Mouse (Mus musculus) hindbrain, embryonic 14.5 days (tissue): ENCODE data around the gene Tmem181a. TPM values are rescaled to one million over a fixed set of nuclear protein-coding genes. Genes with fewer than 3 reads are reported as not detected.
"Not testable (repeated sequence)": the region's sequence is repeated elsewhere in the genome, so short reads cannot be mapped to it uniquely, and the experiment has no call there.

Experiments
- ATAC-seq: fragments of 200-750 bp; cut with Nextera tagmentation; 2 replicates; pipeline ENCODE4 v1.8.0; 2017; ENCODE audit warnings: moderate number of reproducible peaks, mild to moderate bottlenecking, moderate TSS enrichment, moderate library complexity; ENCODE audit not compliant: low FRiP score
- DNase-seq: peaks from one replicate; pipeline ENCODE4 v3.0.0-alpha.2; 2015; ENCODE audit warnings: low spot score
- H3K27ac ChIP-seq: fragments of 300-500 bp; sonication (generic); 2 replicates; pipeline ENCODE4 v1.5.1; 2014; ENCODE audit warnings: mild to moderate bottlenecking, moderate library complexity
- H3K27me3 ChIP-seq: fragments of 300-500 bp; sonication (generic); 2 replicates; pipeline ENCODE4 v1.6.1; 2014; ENCODE audit warnings: mild to moderate bottlenecking, low read length, mixed read lengths; ENCODE audit not compliant: control insufficient read depth, insufficient read depth
- H3K36me3 ChIP-seq: fragments of 300-500 bp; sonication (generic); replicated peaks from 2 replicates; pipeline ENCODE4 v1.6.1; 2014; ENCODE audit not compliant: control insufficient read depth, insufficient read depth
- H3K4me1 ChIP-seq: fragments of 300-500 bp; sonication (generic); replicated peaks from 2 replicates; pipeline ENCODE4 v1.6.1; 2014; ENCODE audit warnings: antibody characterized with exemption, low read length, mixed read lengths; ENCODE audit not compliant: control insufficient read depth, insufficient read depth
- H3K4me2 ChIP-seq: fragments of 300-500 bp; sonication (generic); replicated peaks from 2 replicates; pipeline ENCODE4 v1.6.1; 2014; ENCODE audit warnings: mild to moderate bottlenecking, moderate library complexity
- H3K4me3 ChIP-seq: fragments of 300-500 bp; sonication (generic); replicated peaks from 2 replicates; pipeline ENCODE4 v1.5.1; 2014; ENCODE audit warnings: mild to moderate bottlenecking, low read length
- H3K9ac ChIP-seq: fragments of 300-500 bp; sonication (generic); 2 replicates; pipeline ENCODE4 v1.6.1; 2014
- H3K9me3 ChIP-seq: fragments of 300-500 bp; sonication (generic); 2 replicates; pipeline ENCODE4 v1.6.1; 2016; ENCODE audit warnings: low read length; ENCODE audit not compliant: control insufficient read depth
- WGBS: fragments of 180-500 bp; shearing (Covaris S2); extraction: QIAGEN DNeasy Blood & Tissue Kit; methylation state at CpG from one replicate; pipeline ENCODE4 v1.1.7; 2014; 5-methylcytosine and 5-hydroxymethylcytosine counted together
- polyA plus RNA-seq: library from polyadenylated mRNA; unstranded; fragments of >200 nt; fragmentation: Nextera tagmentation; extraction: Ambion mirVana; gene quantifications from 2 replicates; pipeline ENCODE4 v1.2.1, GENCODE M21; 2014

Tmem181a gene
- polyA plus RNA-seq, 1 experiment from 2014 or later = 59.6 TPM

GRCm38 (mm10) chr17:6317339-6317985, 60.8 kb downstream of the Tmem181a start, which contains the start of gene Dynlt1a:
TSS of gene Dynlt1a (minus strand) at chr17:6317500.
- ATAC-seq = peak; percentile 90
- H3K9me3 ChIP-seq, H3K27me3 ChIP-seq, H3K4me1 ChIP-seq, H3K36me3 ChIP-seq: not testable (repeated sequence)
- Histone ChIP-seq H3K27ac (peak within 1 kb of the TSS; percentile 83), H3K9ac (peak within 1 kb of the TSS; percentile 58), H3K4me3 (peak within 1 kb of the TSS; percentile 36), H3K4me2 (peak within 1 kb of the TSS; percentile 53)
- WGBS = 6% methylated on average over 22 of the region's 23 CpGs
- DNase-seq = peak; percentile 92

- 0% methylated on average over 5 of the region's 60 CpGs for WGBS
- H3K4me3 ChIP-seq = peak overlapping the region; percentile 28
- not testable (repeated sequence) for H3K4me1 ChIP-seq, H3K27ac ChIP-seq, H3K27me3 ChIP-seq, DNase-seq, H3K36me3 ChIP-seq, H3K9me3 ChIP-seq
- H3K4me2 ChIP-seq = peak overlapping the region; percentile 43
- peak overlapping the region; percentile 52; the same call in 1 of the 2 replicates for H3K9ac ChIP-seq
- ATAC-seq = peak; percentile 79
Observed at GRCm38 (mm10) chr17:6321081-6321777, 64.6 kb downstream of the Tmem181a start.

GRCm38 (mm10) chr17:6321778-6322101, 65.1 kb downstream of the Tmem181a start:
- WGBS = no CpG with 5 or more reads among the region's 10 CpGs

GRCm38 (mm10) chr17:6325021-6325420, 68.4 kb downstream of the Tmem181a start:
- not testable (repeated sequence) for H3K27me3 ChIP-seq, H3K36me3 ChIP-seq, DNase-seq, ATAC-seq, H3K9ac ChIP-seq, H3K27ac ChIP-seq, H3K4me3 ChIP-seq, H3K4me1 ChIP-seq, H3K9me3 ChIP-seq, H3K4me2 ChIP-seq
- WGBS = 55% methylated on average over 10 of the region's 10 CpGs

More at GRCm38 (mm10) chr17:6321778-6322101, 65.1 kb downstream of the Tmem181a start:
- H3K9me3 ChIP-seq, H3K27ac ChIP-seq, DNase-seq, H3K4me1 ChIP-seq, H3K27me3 ChIP-seq, H3K36me3 ChIP-seq, H3K4me3 ChIP-seq, ATAC-seq, H3K9ac ChIP-seq, H3K4me2 ChIP-seq: not testable (repeated sequence)

- H3K27ac ChIP-seq, H3K9ac ChIP-seq, H3K4me3 ChIP-seq, H3K9me3 ChIP-seq, DNase-seq, H3K27me3 ChIP-seq, H3K36me3 ChIP-seq, H3K4me1 ChIP-seq, ATAC-seq, H3K4me2 ChIP-seq: not testable (repeated sequence)
- WGBS = 69% methylated on average over 6 of the region's 6 CpGs
Observed at GRCm38 (mm10) chr17:6325543-6325942, 68.9 kb downstream of the Tmem181a start.

GRCm38 (mm10) chr17:6327554-6327953, 70.9 kb downstream of the Tmem181a start:
- not testable (repeated sequence) for H3K9me3 ChIP-seq, H3K9ac ChIP-seq, DNase-seq, H3K4me1 ChIP-seq, H3K27ac ChIP-seq, H3K36me3 ChIP-seq, ATAC-seq, H3K4me2 ChIP-seq, H3K4me3 ChIP-seq, H3K27me3 ChIP-seq
- WGBS = 93% methylated on average over 7 of the region's 7 CpGs

GRCm38 (mm10) chr17:6328997-6329396, 72.3 kb downstream of the Tmem181a start:
- DNase-seq, H3K4me2 ChIP-seq, ATAC-seq, H3K9ac ChIP-seq, H3K4me3 ChIP-seq, H3K4me1 ChIP-seq, H3K36me3 ChIP-seq, H3K9me3 ChIP-seq, H3K27ac ChIP-seq, H3K27me3 ChIP-seq: not testable (repeated sequence)
- WGBS = 76% methylated on average over 3 of the region's 4 CpGs

- H3K4me3 ChIP-seq, H3K9me3 ChIP-seq, H3K27me3 ChIP-seq, H3K4me1 ChIP-seq, ATAC-seq, H3K27ac ChIP-seq, DNase-seq, H3K9ac ChIP-seq, H3K36me3 ChIP-seq, H3K4me2 ChIP-seq: not testable (repeated sequence)
- no CpG with 5 or more reads among the region's 12 CpGs for WGBS
Observed at GRCm38 (mm10) chr17:6342606-6343294, 86.1 kb downstream of the Tmem181a start.

GRCm38 (mm10) chr17:6355256-6355655, 98.6 kb downstream of the Tmem181a start:
- H3K4me2 ChIP-seq, H3K4me3 ChIP-seq, H3K4me1 ChIP-seq, H3K9me3 ChIP-seq, DNase-seq, H3K27ac ChIP-seq, ATAC-seq, H3K9ac ChIP-seq, H3K36me3 ChIP-seq, H3K27me3 ChIP-seq: not testable (repeated sequence)
- 86% methylated on average over 10 of the region's 10 CpGs for WGBS
